Mouse (Mus musculus): Measurements from ENCODE around the gene Il18rap. TPM values are rescaled to one million over a fixed set of nuclear protein-coding genes. Genes with fewer than 3 reads are reported as not detected.

Gene Il18rap
- polyA plus RNA-seq, 1 experiment from 2014 or later = 0.15 TPM

GRCm38 (mm10) chr1:40522918-40523317, 7.8 kb downstream of the Il18rap start:
- no peak for ATAC-seq (ENCODE audit: low FRiP score, low TSS enrichment)
- 76% methylated on average over 7 of the region's 7 CpGs for WGBS

GRCm38 (mm10) chr1:40523971-40524722, 9.0 kb downstream of the Il18rap start:
- no peak overlapping the region for H3K4me3 ChIP-seq (ENCODE audit: low read depth, low read length)
- H3K9me3 ChIP-seq (ENCODE audit: control insufficient read depth, low read length) = no peaks in the 10 kb centered on the region
- WGBS = 84% methylated on average over 5 of the region's 5 CpGs
- no peak overlapping the region for H3K9ac ChIP-seq (ENCODE audit: low read length)
- no peaks in the 10 kb centered on the region for H3K27me3 ChIP-seq (ENCODE audit: control insufficient read depth, insufficient read depth, low read length)
- no peaks in the 10 kb centered on the region for H3K4me1 ChIP-seq (replicated peaks; ENCODE audit: control insufficient read depth, insufficient read depth)
- H3K27ac ChIP-seq (replicated peaks) = no peak overlapping the region
- no peak for DNase-seq (ENCODE audit: low spot score)
- no peak overlapping the region for H3K4me2 ChIP-seq (replicated peaks; ENCODE audit: low read depth)
- no peak for ATAC-seq (ENCODE audit: low FRiP score, low TSS enrichment)
- TF ChIP-seq CTCF (IDR thresholded peaks at IDR 0.05; ENCODE audit: low read depth) (no peak), EP300 (optimal IDR thresholded peaks at IDR 0.05) (no peak)
- H3K36me3 ChIP-seq (ENCODE audit: control insufficient read depth, insufficient read depth, low read length) = no peaks in the 10 kb centered on the region

More at GRCm38 (mm10) chr1:40522918-40523317, 7.8 kb downstream of the Il18rap start:
- no peaks in the 10 kb centered on the region for H3K4me1 ChIP-seq (replicated peaks; ENCODE audit: control insufficient read depth, insufficient read depth)
- H3K9ac ChIP-seq (ENCODE audit: low read length) = no peak overlapping the region
- no peaks in the 10 kb centered on the region for H3K36me3 ChIP-seq (ENCODE audit: control insufficient read depth, insufficient read depth, low read length)
- DNase-seq (ENCODE audit: low spot score) = no peak
- no peaks in the 10 kb centered on the region for H3K9me3 ChIP-seq (ENCODE audit: control insufficient read depth, low read length)
- no peak overlapping the region for H3K27ac ChIP-seq (replicated peaks)
- H3K4me3 ChIP-seq (ENCODE audit: low read depth, low read length) = no peak overlapping the region
- H3K27me3 ChIP-seq (ENCODE audit: control insufficient read depth, insufficient read depth, low read length) = no peaks in the 10 kb centered on the region
- TF ChIP-seq EP300 (optimal IDR thresholded peaks at IDR 0.05) (no peak), CTCF (IDR thresholded peaks at IDR 0.05; ENCODE audit: low read depth) (no peak)
- no peak overlapping the region for H3K4me2 ChIP-seq (replicated peaks; ENCODE audit: low read depth)

- 87% methylated on average over 5 of the region's 5 CpGs for WGBS
- no peaks in the 10 kb centered on the region for H3K27me3 ChIP-seq (ENCODE audit: control insufficient read depth, insufficient read depth, low read length)
- no peak for TF ChIP-seq EP300 (optimal IDR thresholded peaks at IDR 0.05)
- TF ChIP-seq CTCF (IDR thresholded peaks at IDR 0.05; ENCODE audit: low read depth) = no peak
These were observed 14.1 kb downstream of the Il18rap start for GRCm38 (mm10) chr1:40529287-40529686.

GRCm38 (mm10) chr1:40537577-40537976, 22.4 kb downstream of the Il18rap start:
- WGBS = 76% methylated on average over 5 of the region's 5 CpGs
- peak; percentile 71 for TF ChIP-seq CTCF (IDR thresholded peaks at IDR 0.05; ENCODE audit: low read depth)
- no peak for TF ChIP-seq EP300 (optimal IDR thresholded peaks at IDR 0.05)
- Histone ChIP-seq H3K9ac (ENCODE audit: low read length) (no peak overlapping the region), H3K4me3 (ENCODE audit: low read depth, low read length) (no peak overlapping the region), H3K4me2 (replicated peaks; ENCODE audit: low read depth) (no peak overlapping the region), H3K4me1 (replicated peaks; ENCODE audit: control insufficient read depth, insufficient read depth) (no peaks in the 10 kb centered on the region), H3K27me3 (ENCODE audit: control insufficient read depth, insufficient read depth, low read length) (no peaks in the 10 kb centered on the region), H3K36me3 (ENCODE audit: control insufficient read depth, insufficient read depth, low read length) (no peaks in the 10 kb centered on the region), H3K9me3 (ENCODE audit: control insufficient read depth, low read length) (no peaks in the 10 kb centered on the region), H3K27ac (replicated peaks) (no peak overlapping the region)
- ATAC-seq (ENCODE audit: low FRiP score, low TSS enrichment) (no peak), DNase-seq (ENCODE audit: low spot score) (peak; percentile 35)

More at GRCm38 (mm10) chr1:40529287-40529686, 14.1 kb downstream of the Il18rap start:
- Histone ChIP-seq H3K4me1 (replicated peaks; ENCODE audit: control insufficient read depth, insufficient read depth) (no peaks in the 10 kb centered on the region), H3K27ac (replicated peaks) (no peak overlapping the region), H3K9me3 (ENCODE audit: control insufficient read depth, low read length) (no peaks in the 10 kb centered on the region), H3K4me2 (replicated peaks; ENCODE audit: low read depth) (no peak overlapping the region), H3K4me3 (ENCODE audit: low read depth, low read length) (no peak overlapping the region), H3K36me3 (ENCODE audit: control insufficient read depth, insufficient read depth, low read length) (no peaks in the 10 kb centered on the region), H3K9ac (ENCODE audit: low read length) (no peak overlapping the region)
- ATAC-seq (ENCODE audit: low FRiP score, low TSS enrichment) (no peak), DNase-seq (ENCODE audit: low spot score) (no peak)

GRCm38 (mm10) chr1:40544650-40545049, 29.5 kb downstream of the Il18rap start:
- peak; percentile 52 for DNase-seq (ENCODE audit: low spot score)
- Histone ChIP-seq H3K9ac (ENCODE audit: low read length) (no peak overlapping the region), H3K4me3 (ENCODE audit: low read depth, low read length) (no peak overlapping the region), H3K4me2 (replicated peaks; ENCODE audit: low read depth) (no peak overlapping the region), H3K4me1 (replicated peaks; ENCODE audit: control insufficient read depth, insufficient read depth) (no peaks in the 10 kb centered on the region), H3K27ac (replicated peaks) (no peak overlapping the region), H3K9me3 (ENCODE audit: control insufficient read depth, low read length) (no peaks in the 10 kb centered on the region), H3K36me3 (ENCODE audit: control insufficient read depth, insufficient read depth, low read length) (no peaks in the 10 kb centered on the region), H3K27me3 (ENCODE audit: control insufficient read depth, insufficient read depth, low read length) (no peaks in the 10 kb centered on the region)
- TF ChIP-seq CTCF (IDR thresholded peaks at IDR 0.05; ENCODE audit: low read depth) = peak; percentile 86
- no peak for TF ChIP-seq EP300 (optimal IDR thresholded peaks at IDR 0.05)
- ATAC-seq (ENCODE audit: low FRiP score, low TSS enrichment) = no peak
- WGBS = 0% methylated on average over 2 of the region's 2 CpGs

- TF ChIP-seq EP300 (optimal IDR thresholded peaks at IDR 0.05) (no peak), CTCF (IDR thresholded peaks at IDR 0.05; ENCODE audit: low read depth) (no peak)
- Histone ChIP-seq H3K9me3 (ENCODE audit: control insufficient read depth, low read length) (no peaks in the 10 kb centered on the region), H3K27ac (replicated peaks) (no peak overlapping the region), H3K27me3 (ENCODE audit: control insufficient read depth, insufficient read depth, low read length) (no peaks in the 10 kb centered on the region), H3K9ac (ENCODE audit: low read length) (no peak overlapping the region), H3K4me3 (ENCODE audit: low read depth, low read length) (no peak overlapping the region), H3K4me2 (replicated peaks; ENCODE audit: low read depth) (no peak overlapping the region), H3K36me3 (ENCODE audit: control insufficient read depth, insufficient read depth, low read length) (no peaks in the 10 kb centered on the region), H3K4me1 (replicated peaks; ENCODE audit: control insufficient read depth, insufficient read depth) (no peaks in the 10 kb centered on the region)
- DNase-seq (ENCODE audit: low spot score) (no peak), ATAC-seq (ENCODE audit: low FRiP score, low TSS enrichment) (no peak)
- WGBS = 77% methylated on average over 4 of the region's 4 CpGs
These were observed 31.5 kb downstream of the Il18rap start for GRCm38 (mm10) chr1:40546645-40547044.

Data from stomach, postnatal 0 days (tissue).